Mouse (Mus musculus): ENCODE measurements around the gene Tmem179. TPM values are rescaled to one million over a fixed set of nuclear protein-coding genes. Genes with fewer than 3 reads are reported as not detected.

The Tmem179 gene
- polyA plus RNA-seq, 1 experiment = 0.01 TPM

GRCm38 (mm10) chr12:112533758-112534157 is 17.2 kb upstream of the Tmem179 start:
- Histone ChIP-seq H3K4me3 (no peak overlapping the region), H3K79me2 (ENCODE audit: control insufficient read depth, insufficient read depth) (no peaks in the 10 kb centered on the region), H3K4me2 (ENCODE audit: low read depth) (no peak overlapping the region), H3K27me3 (ENCODE audit: control insufficient read depth, insufficient read depth, insufficient read length) (peaks cover 59% of the 10 kb centered on the region), H3ac (ENCODE audit: control insufficient read depth, insufficient read length) (no peak overlapping the region), H3K36me3 (ENCODE audit: control insufficient read depth, insufficient read depth) (no peaks in the 10 kb centered on the region)
- TF ChIP-seq MAX (IDR thresholded peaks at IDR 0.05; ENCODE audit: low read depth) (no peak), REST (IDR thresholded peaks at IDR 0.05; ENCODE audit: insufficient read depth, insufficient read length) (no peak)

- H3K4me3 ChIP-seq = no peak overlapping the region
- H3ac ChIP-seq (ENCODE audit: control insufficient read depth, insufficient read length) = no peak overlapping the region
- H3K27me3 ChIP-seq (ENCODE audit: control insufficient read depth, insufficient read depth, insufficient read length) = no peaks in the 10 kb centered on the region
- H3K36me3 ChIP-seq (ENCODE audit: control insufficient read depth, insufficient read depth) = no peaks in the 10 kb centered on the region
- no peaks in the 10 kb centered on the region for H3K79me2 ChIP-seq (ENCODE audit: control insufficient read depth, insufficient read depth)
- no peak for TF ChIP-seq USF1 (IDR thresholded peaks at IDR 0.05; ENCODE audit: low read depth)
- no peak for TF ChIP-seq SRF (IDR thresholded peaks at IDR 0.05; ENCODE audit: control insufficient read depth, insufficient read length, low read depth)
- TF ChIP-seq MYOG (IDR thresholded peaks at IDR 0.05; ENCODE audit: control insufficient read depth in 1 of 3, insufficient read depth in 1 of 3, insufficient read length in 2 of 3, low read depth in 2 of 3) = no peak
- no peak for TF ChIP-seq REST (IDR thresholded peaks at IDR 0.05; ENCODE audit: insufficient read depth, insufficient read length)
- no peak for TF ChIP-seq CEBPB (IDR thresholded peaks at IDR 0.05; ENCODE audit: insufficient read depth, poor library complexity, severe bottlenecking)
- TF ChIP-seq MYOD1 (IDR thresholded peaks at IDR 0.05; ENCODE audit: control insufficient read depth in 1 of 3, insufficient read length in 2 of 3, low read depth in 2 of 3) = no peak
- TF ChIP-seq E2F4 (IDR thresholded peaks at IDR 0.05; ENCODE audit: insufficient read depth) = no peak
- no peak for TF ChIP-seq MAX (IDR thresholded peaks at IDR 0.05; ENCODE audit: low read depth)
- no peak for TF ChIP-seq POLR2AphosphoS2 (IDR thresholded peaks at IDR 0.05; ENCODE audit: insufficient read length, low read depth)
- TF ChIP-seq TCF3 (IDR thresholded peaks at IDR 0.05; ENCODE audit: insufficient read length, low read depth) = no peak
- no peak for TF ChIP-seq POLR2A (IDR thresholded peaks at IDR 0.05; ENCODE audit: insufficient read length, low read depth)
- TF ChIP-seq TCF12 (IDR thresholded peaks at IDR 0.05; ENCODE audit: insufficient read depth, poor library complexity, severe bottlenecking) = no peak
- H3K4me2 ChIP-seq (ENCODE audit: low read depth) = no peak overlapping the region
Observed at GRCm38 (mm10) chr12:112518105-112518504, 1.6 kb upstream of the Tmem179 start.

- Histone ChIP-seq H3K4me2 (ENCODE audit: low read depth) (no peak overlapping the region), H3ac (ENCODE audit: control insufficient read depth, insufficient read length) (no peak overlapping the region)
- TF ChIP-seq POLR2A (IDR thresholded peaks at IDR 0.05; ENCODE audit: insufficient read length, low read depth) (no peak), E2F4 (IDR thresholded peaks at IDR 0.05; ENCODE audit: insufficient read depth) (no peak), CEBPB (IDR thresholded peaks at IDR 0.05; ENCODE audit: insufficient read depth, poor library complexity, severe bottlenecking) (no peak), TCF12 (IDR thresholded peaks at IDR 0.05; ENCODE audit: insufficient read depth, poor library complexity, severe bottlenecking) (no peak), MYOD1 (IDR thresholded peaks at IDR 0.05; ENCODE audit: control insufficient read depth in 1 of 3, insufficient read length in 2 of 3, low read depth in 2 of 3) (no peak), MAX (IDR thresholded peaks at IDR 0.05; ENCODE audit: low read depth) (no peak), REST (IDR thresholded peaks at IDR 0.05; ENCODE audit: insufficient read depth, insufficient read length) (no peak), TCF3 (IDR thresholded peaks at IDR 0.05; ENCODE audit: insufficient read length, low read depth) (no peak), POLR2AphosphoS2 (IDR thresholded peaks at IDR 0.05; ENCODE audit: insufficient read length, low read depth) (no peak)
Observed at GRCm38 (mm10) chr12:112514897-112515296, 1.6 kb downstream of the Tmem179 start.

GRCm38 (mm10) chr12:112510733-112511372 is 5.7 kb downstream of the Tmem179 start:
- no peak overlapping the region for H3ac ChIP-seq (ENCODE audit: control insufficient read depth, insufficient read length)
- H3K27me3 ChIP-seq (ENCODE audit: control insufficient read depth, insufficient read depth, insufficient read length) = no peaks in the 10 kb centered on the region
- H3K4me2 ChIP-seq (ENCODE audit: low read depth) = no peak overlapping the region
- no peaks in the 10 kb centered on the region for H3K79me2 ChIP-seq (ENCODE audit: control insufficient read depth, insufficient read depth)
- no peak for TF ChIP-seq POLR2A (IDR thresholded peaks at IDR 0.05; ENCODE audit: insufficient read length, low read depth)
- peak; percentile 76 for TF ChIP-seq REST (IDR thresholded peaks at IDR 0.05; ENCODE audit: insufficient read depth, insufficient read length)
- no peaks in the 10 kb centered on the region for H3K36me3 ChIP-seq (ENCODE audit: control insufficient read depth, insufficient read depth)
- H3K4me3 ChIP-seq = no peak overlapping the region

More at GRCm38 (mm10) chr12:112514897-112515296, 1.6 kb downstream of the Tmem179 start:
- Histone ChIP-seq H3K4me3 (no peak overlapping the region), H3K79me2 (ENCODE audit: control insufficient read depth, insufficient read depth) (no peaks in the 10 kb centered on the region), H3K36me3 (ENCODE audit: control insufficient read depth, insufficient read depth) (no peaks in the 10 kb centered on the region), H3K27me3 (ENCODE audit: control insufficient read depth, insufficient read depth, insufficient read length) (no peaks in the 10 kb centered on the region)

GRCm38 (mm10) chr12:112510365-112510732 is 6.2 kb downstream of the Tmem179 start:
- Histone ChIP-seq H3K4me3 (no peak overlapping the region), H3K4me2 (ENCODE audit: low read depth) (no peak overlapping the region), H3K36me3 (ENCODE audit: control insufficient read depth, insufficient read depth) (no peaks in the 10 kb centered on the region), H3ac (ENCODE audit: control insufficient read depth, insufficient read length) (no peak overlapping the region), H3K27me3 (ENCODE audit: control insufficient read depth, insufficient read depth, insufficient read length) (no peaks in the 10 kb centered on the region), H3K79me2 (ENCODE audit: control insufficient read depth, insufficient read depth) (no peaks in the 10 kb centered on the region)
- TF ChIP-seq MYOD1 (IDR thresholded peaks at IDR 0.05; ENCODE audit: control insufficient read depth in 1 of 3, insufficient read length in 2 of 3, low read depth in 2 of 3) (no peak), REST (IDR thresholded peaks at IDR 0.05; ENCODE audit: insufficient read depth, insufficient read length) (no peak), E2F4 (IDR thresholded peaks at IDR 0.05; ENCODE audit: insufficient read depth) (no peak), MAX (IDR thresholded peaks at IDR 0.05; ENCODE audit: low read depth) (no peak), USF1 (IDR thresholded peaks at IDR 0.05; ENCODE audit: low read depth) (no peak), TCF12 (IDR thresholded peaks at IDR 0.05; ENCODE audit: insufficient read depth, poor library complexity, severe bottlenecking) (no peak), POLR2AphosphoS2 (IDR thresholded peaks at IDR 0.05; ENCODE audit: insufficient read length, low read depth) (no peak), SRF (IDR thresholded peaks at IDR 0.05; ENCODE audit: control insufficient read depth, insufficient read length, low read depth) (no peak), POLR2A (IDR thresholded peaks at IDR 0.05; ENCODE audit: insufficient read length, low read depth) (no peak)

All from myocyte (in vitro differentiated cells).